Mouse (Mus musculus): ENCODE results near the gene Hist1h2bg. TPM values are rescaled to one million over a fixed set of nuclear protein-coding genes. Genes with fewer than 3 reads are reported as not detected.
"Not testable (repeated sequence)": the region's sequence is repeated elsewhere in the genome, so short reads cannot be mapped to it uniquely, and the experiment has no call there.

Hist1h2bg gene
- polyA plus RNA-seq, 1 experiment from 2014 or later = 9.1 TPM

DNA sequence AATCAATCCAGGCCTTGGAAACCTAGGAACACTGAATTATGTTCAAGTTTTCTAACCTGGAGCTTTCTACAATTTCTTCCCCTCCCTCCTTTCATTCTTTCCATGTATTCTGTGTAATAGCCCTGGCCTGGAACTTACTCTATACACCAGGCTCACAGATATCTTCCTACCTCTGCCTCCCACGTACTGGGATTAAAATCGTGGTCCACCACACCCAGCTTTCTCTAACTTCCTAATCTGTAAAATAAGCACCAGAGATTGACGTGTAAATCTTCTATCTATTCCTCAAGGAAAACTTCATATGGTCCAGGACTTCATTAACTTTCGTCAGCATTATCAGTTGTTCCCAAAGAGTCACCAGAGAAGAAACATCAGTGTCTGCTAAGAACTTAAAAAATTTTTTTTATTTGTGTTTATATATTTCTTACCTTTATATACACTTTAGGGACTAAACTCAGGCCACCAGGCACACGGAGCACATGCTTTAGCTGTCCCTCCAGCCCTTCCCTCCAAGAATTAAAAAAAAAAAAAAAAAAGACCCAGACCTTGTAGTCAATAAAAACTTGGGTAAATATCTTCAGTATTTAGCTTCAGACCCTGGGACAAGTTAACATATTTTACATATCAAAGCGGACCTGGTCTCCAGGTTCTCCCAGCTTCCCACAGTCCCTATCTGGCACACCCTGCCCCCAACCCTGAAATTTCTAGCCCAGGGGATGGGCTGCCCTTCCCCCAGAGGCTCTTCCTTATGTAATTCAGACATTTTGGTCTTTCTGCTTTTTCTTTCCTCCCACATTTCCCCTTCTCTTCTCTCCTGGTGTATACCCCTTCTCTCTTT, 11.2 kb downstream of the Hist1h2bg start:
- H3K4me1 ChIP-seq (ENCODE audit: insufficient read depth, low read length) = peaks cover 35% of the 10 kb centered on the region
- WGBS = 6% methylated on average over 6 of the region's 6 CpGs
- no peaks in the 10 kb centered on the region for H3K27me3 ChIP-seq (ENCODE audit: insufficient read depth, low read length)
- peak overlapping the region; percentile 71 for H3K4me2 ChIP-seq (replicated peaks; ENCODE audit: low read depth, low read length)
- no peaks in the 10 kb centered on the region for H3K36me3 ChIP-seq (ENCODE audit: insufficient read depth, low read length)
- peak overlapping the region; percentile 92 for H3K27ac ChIP-seq (ENCODE audit: low read length)
- peak overlapping the region; percentile 79 for H3K9ac ChIP-seq (replicated peaks; ENCODE audit: low read length)
- peak overlapping the region; percentile 65 for H3K4me3 ChIP-seq (ENCODE audit: low read length)
- no peak for ATAC-seq (ENCODE audit: low FRiP score, low TSS enrichment)
- no peaks in the 10 kb centered on the region for H3K9me3 ChIP-seq (ENCODE audit: low read length)

DNA sequence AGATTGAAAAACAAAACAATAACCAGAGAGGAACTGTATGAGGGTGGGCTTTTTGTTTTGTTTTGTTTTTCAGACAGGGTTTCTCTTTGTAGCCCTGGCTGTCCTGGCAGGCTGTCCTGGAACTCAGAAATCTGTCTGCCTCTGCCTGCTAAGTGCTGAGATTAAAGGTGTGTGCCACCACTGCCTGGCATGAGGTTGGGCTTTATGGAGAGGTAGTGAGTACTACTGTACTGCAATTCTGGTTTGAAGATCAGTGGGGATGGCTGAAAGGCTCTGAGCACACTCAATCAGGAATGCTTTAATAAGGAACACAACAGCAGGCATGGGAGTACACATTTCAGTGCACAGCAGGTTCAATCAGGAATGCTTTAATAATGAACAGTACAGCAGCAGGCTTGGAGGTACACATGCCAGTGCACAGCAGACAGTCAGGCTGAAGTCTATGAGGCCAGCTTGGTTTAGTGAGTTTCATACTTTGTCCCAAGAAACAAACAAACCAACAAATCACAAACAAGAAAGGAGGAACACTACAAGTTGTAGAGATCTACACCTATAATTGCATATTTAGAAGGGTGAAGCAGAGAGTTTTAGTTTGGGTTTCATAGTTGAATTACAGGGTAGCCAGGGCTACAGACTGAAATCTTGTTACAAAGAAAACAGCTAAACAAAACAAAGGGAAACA, 12.3 kb downstream of the Hist1h2bg start:
- Histone ChIP-seq H3K4me3 (ENCODE audit: low read length) (no peak overlapping the region), H3K9ac (replicated peaks; ENCODE audit: low read length) (peak overlapping the region; percentile 7; the same call in 1 of the 2 replicates), H3K9me3 (ENCODE audit: low read length) (no peaks in the 10 kb centered on the region), H3K4me2 (replicated peaks; ENCODE audit: low read depth, low read length) (peak overlapping the region; percentile 7; the same call in 1 of the 2 replicates), H3K27me3 (ENCODE audit: insufficient read depth, low read length) (no peaks in the 10 kb centered on the region), H3K27ac (ENCODE audit: low read length) (peak overlapping the region; percentile 92), H3K4me1 (ENCODE audit: insufficient read depth, low read length) (peaks cover 35% of the 10 kb centered on the region), H3K36me3 (ENCODE audit: insufficient read depth, low read length) (no peaks in the 10 kb centered on the region)
- no peak for ATAC-seq (ENCODE audit: low FRiP score, low TSS enrichment)

DNA sequence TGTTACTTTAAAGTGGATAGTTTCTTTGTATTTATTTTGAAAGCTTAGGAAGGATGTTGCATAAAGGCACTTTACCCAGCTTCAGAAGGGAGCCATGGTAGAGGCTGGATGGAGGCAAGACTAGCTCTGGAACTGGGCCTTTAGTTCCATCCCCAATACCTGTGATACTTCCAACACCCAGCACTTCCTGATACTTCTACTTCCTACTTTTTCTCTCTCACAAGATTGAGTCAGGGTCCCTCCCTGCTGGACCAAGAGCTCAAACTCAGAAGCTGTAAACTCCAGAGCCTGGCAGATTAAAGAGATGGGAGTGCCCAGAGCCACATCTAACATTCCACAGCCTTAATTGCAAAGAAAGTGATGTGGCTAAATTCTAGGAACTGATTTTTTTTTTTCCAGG, 13.1 kb downstream of the Hist1h2bg start:
- Histone ChIP-seq H3K4me2 (replicated peaks; ENCODE audit: low read depth, low read length) (peak overlapping the region; percentile 83), H3K9me3 (ENCODE audit: low read length) (no peaks in the 10 kb centered on the region), H3K4me3 (ENCODE audit: low read length) (peak overlapping the region; percentile 46), H3K4me1 (ENCODE audit: insufficient read depth, low read length) (peaks cover 35% of the 10 kb centered on the region), H3K36me3 (ENCODE audit: insufficient read depth, low read length) (no peaks in the 10 kb centered on the region), H3K27ac (ENCODE audit: low read length) (peak overlapping the region; percentile 95), H3K27me3 (ENCODE audit: insufficient read depth, low read length) (no peaks in the 10 kb centered on the region), H3K9ac (replicated peaks; ENCODE audit: low read length) (peak overlapping the region; percentile 88)
- no peak for ATAC-seq (ENCODE audit: low FRiP score, low TSS enrichment)

DNA sequence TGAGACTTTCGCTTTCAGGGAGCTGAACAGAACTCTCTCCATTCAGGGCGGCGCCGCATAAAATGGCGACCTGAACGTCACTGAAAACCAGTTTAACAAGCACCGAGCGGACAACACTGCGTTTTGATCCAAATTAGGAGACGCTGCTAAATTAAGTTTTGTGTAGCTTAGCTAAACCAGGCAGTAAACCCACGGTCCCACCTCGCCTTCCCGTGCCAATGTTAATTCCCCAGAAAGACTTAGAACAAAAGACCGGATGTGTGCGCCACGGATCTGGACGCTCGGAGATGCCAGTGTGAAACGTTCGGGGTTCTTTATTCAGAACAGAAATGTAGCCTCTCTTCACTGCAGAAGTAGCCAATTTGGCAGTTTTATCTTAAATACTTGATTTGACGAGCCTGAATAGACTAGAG, 13.8 kb downstream of the Hist1h2bg start:
- Histone ChIP-seq H3K36me3 (ENCODE audit: insufficient read depth, low read length) (no peaks in the 10 kb centered on the region), H3K9me3 (ENCODE audit: low read length) (no peaks in the 10 kb centered on the region), H3K4me1 (ENCODE audit: insufficient read depth, low read length) (peaks cover 35% of the 10 kb centered on the region), H3K27me3 (ENCODE audit: insufficient read depth, low read length) (no peaks in the 10 kb centered on the region), H3K4me2 (replicated peaks; ENCODE audit: low read depth, low read length) (peak overlapping the region; percentile 83), H3K27ac (ENCODE audit: low read length) (peak overlapping the region; percentile 95), H3K4me3 (ENCODE audit: low read length) (peak overlapping the region; percentile 46), H3K9ac (replicated peaks; ENCODE audit: low read length) (peak overlapping the region; percentile 88)
- no peak for ATAC-seq (ENCODE audit: low FRiP score, low TSS enrichment)
- under 1% methylated on average over 21 of the region's 21 CpGs for WGBS

DNA sequence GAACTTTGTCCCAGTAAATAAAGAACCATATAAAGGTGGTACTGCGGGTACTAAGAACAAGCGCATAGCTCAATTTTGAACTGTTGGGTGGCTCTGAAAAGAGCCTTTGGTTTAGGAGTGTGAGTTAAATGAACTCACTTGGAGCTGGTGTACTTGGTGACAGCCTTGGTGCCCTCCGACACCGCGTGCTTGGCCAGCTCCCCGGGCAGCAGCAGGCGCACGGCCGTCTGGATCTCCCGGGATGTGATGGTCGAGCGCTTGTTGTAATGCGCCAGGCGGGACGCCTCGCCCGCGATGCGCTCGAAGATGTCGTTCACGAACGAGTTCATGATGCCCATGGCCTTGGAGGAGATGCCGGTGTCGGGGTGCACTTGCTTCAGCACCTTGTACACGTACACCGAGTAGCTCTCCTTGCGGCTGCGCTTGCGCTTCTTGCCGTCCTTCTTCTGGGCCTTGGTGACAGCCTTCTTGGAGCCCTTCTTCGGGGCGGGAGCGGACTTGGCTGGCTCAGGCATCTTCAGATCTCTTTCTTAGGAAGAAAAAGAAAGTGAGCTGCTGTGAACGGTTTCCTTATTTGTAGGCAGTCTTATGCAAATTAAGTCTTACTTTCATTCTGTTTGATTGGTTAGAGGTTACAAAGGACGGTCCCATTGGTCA, 14.4 kb downstream of the Hist1h2bg start:
- not testable (repeated sequence) for H3K9me3 ChIP-seq (ENCODE audit: low read length); H3K36me3 ChIP-seq (ENCODE audit: insufficient read depth, low read length); H3K27me3 ChIP-seq (ENCODE audit: insufficient read depth, low read length)
- Histone ChIP-seq H3K4me1 (ENCODE audit: insufficient read depth, low read length) (peaks cover 35% of the 10 kb centered on the region), H3K4me2 (replicated peaks; ENCODE audit: low read depth, low read length) (peak overlapping the region; percentile 83), H3K9ac (replicated peaks; ENCODE audit: low read length) (peak overlapping the region; percentile 88), H3K4me3 (ENCODE audit: low read length) (peak overlapping the region; percentile 46), H3K27ac (ENCODE audit: low read length) (peak overlapping the region; percentile 95)
- ATAC-seq (ENCODE audit: low FRiP score, low TSS enrichment) = peak; percentile 90
- 1% methylated on average over 22 of the region's 36 CpGs for WGBS

DNA sequence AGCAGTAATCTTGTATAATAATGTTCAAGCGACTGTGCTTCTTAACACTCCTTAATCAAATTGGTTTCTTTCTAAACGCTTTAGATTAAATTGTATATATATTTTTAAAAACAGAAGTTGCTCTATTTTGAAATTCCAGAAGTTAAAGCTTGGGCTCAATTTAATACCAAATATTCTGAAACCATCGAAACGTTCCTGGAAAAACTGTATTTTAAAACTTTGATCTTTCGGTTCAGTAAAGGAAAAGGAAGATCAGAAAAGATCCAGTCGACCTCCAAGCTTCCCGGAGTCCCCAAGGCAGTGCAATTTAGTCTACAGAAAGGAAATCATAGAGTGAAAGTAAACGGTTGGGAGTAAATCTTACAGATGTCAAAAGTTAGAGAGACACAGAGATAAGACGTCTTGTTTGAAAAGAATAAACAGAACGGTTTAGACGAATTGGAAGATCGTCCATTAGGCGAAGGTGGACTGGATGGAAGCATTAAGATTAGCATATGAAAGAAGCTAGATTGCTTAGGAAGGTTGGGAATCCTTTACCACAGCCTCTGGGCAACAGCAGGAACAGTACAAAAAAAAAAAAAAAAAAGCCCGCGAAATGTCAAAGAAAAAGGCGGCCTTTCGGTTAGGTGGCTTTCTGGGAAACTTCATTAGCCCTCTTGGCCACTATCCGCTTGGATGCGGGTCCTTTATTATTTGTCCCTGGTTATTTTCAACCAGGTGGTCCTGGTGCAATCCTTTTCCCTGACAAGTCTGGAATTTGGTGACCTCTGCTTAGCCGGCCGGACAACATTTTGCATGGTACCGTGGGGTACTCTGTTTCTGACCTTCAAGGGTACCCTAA, 15.1 kb downstream of the Hist1h2bg start:
- Histone ChIP-seq H3K27ac (ENCODE audit: low read length) (peak overlapping the region; percentile 99), H3K4me2 (replicated peaks; ENCODE audit: low read depth, low read length) (peak overlapping the region; percentile 83), H3K27me3 (ENCODE audit: insufficient read depth, low read length) (no peaks in the 10 kb centered on the region), H3K9me3 (ENCODE audit: low read length) (no peaks in the 10 kb centered on the region), H3K4me1 (ENCODE audit: insufficient read depth, low read length) (peaks cover 35% of the 10 kb centered on the region), H3K4me3 (ENCODE audit: low read length) (peak overlapping the region; percentile 41), H3K9ac (replicated peaks; ENCODE audit: low read length) (peak overlapping the region; percentile 71), H3K36me3 (ENCODE audit: insufficient read depth, low read length) (no peaks in the 10 kb centered on the region)
- ATAC-seq (ENCODE audit: low FRiP score, low TSS enrichment) = no peak
- WGBS = 1% methylated on average over 21 of the region's 22 CpGs

DNA sequence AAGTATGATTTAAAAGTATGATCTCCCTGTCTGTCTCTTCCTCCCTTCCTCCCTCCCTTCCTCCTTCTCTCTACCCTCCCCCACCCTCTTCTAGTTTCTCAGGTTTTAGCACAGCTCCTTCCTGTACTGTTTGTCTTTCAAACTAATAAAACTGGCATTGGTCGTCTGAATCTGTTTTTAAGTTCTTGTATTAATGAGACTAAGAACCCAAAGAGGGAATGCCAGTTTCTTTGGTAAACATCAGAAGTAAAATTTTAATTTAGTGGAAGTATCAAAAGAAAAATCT, 15.7 kb downstream of the Hist1h2bg start:
- 2% methylated on average over 1 of the region's 1 CpGs for WGBS
- Histone ChIP-seq H3K4me3 (ENCODE audit: low read length) (peak overlapping the region; percentile 41), H3K4me2 (replicated peaks; ENCODE audit: low read depth, low read length) (peak overlapping the region; percentile 83), H3K27ac (ENCODE audit: low read length) (peak overlapping the region; percentile 99), H3K4me1 (ENCODE audit: insufficient read depth, low read length) (peaks cover 33% of the 10 kb centered on the region), H3K9me3 (ENCODE audit: low read length) (no peaks in the 10 kb centered on the region), H3K9ac (replicated peaks; ENCODE audit: low read length) (peak overlapping the region; percentile 71), H3K36me3 (ENCODE audit: insufficient read depth, low read length) (no peaks in the 10 kb centered on the region), H3K27me3 (ENCODE audit: insufficient read depth, low read length) (no peaks in the 10 kb centered on the region)
- no peak for ATAC-seq (ENCODE audit: low FRiP score, low TSS enrichment)

DNA sequence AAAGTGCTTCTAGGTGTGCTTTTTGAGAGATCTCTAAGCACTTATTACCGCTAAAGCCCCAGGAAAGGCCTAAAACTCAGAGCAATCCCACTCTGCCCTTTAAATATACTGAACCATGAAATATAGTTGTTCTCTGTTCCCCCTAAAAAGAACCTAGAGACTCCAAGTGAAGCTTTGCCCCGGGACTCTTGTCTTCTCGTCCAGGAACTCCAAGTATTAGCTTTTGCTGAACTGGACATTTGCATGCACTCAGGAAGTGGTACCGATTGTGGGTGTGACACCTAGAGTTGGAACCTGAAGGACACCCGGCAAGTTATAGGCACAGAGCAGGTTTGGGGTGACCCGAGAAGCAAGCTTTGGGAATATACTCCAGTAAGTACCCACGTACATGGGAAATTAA, 20.0 kb downstream of the Hist1h2bg start:
- Histone ChIP-seq H3K36me3 (ENCODE audit: insufficient read depth, low read length) (no peaks in the 10 kb centered on the region), H3K27me3 (ENCODE audit: insufficient read depth, low read length) (no peaks in the 10 kb centered on the region), H3K4me3 (ENCODE audit: low read length) (no peak overlapping the region), H3K4me1 (ENCODE audit: insufficient read depth, low read length) (peaks cover 22% of the 10 kb centered on the region), H3K27ac (ENCODE audit: low read length) (no peak overlapping the region), H3K9ac (replicated peaks; ENCODE audit: low read length) (no peak overlapping the region), H3K9me3 (ENCODE audit: low read length) (no peaks in the 10 kb centered on the region), H3K4me2 (replicated peaks; ENCODE audit: low read depth, low read length) (no peak overlapping the region)
- ATAC-seq (ENCODE audit: low FRiP score, low TSS enrichment) = no peak
- 95% methylated on average over 7 of the region's 7 CpGs for WGBS

DNA sequence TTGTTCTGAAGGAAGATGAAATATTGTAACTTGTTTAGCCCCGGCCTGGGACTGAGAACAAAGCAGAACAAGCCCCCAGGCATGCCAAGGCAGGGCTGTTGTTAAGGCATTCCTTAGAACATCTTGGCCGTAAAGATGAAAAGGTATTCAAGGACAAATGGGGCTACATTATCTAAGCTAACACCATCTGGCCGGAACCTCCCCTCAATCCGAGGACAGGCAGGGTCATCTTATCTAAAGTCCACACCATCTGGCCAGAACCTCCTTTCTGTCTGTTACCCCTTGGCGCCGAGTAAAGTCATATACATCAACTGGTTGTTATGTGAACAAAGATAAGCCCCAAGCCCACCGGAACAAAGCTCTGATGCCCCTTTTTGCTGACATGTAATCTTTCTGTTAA, 20.7 kb downstream of the Hist1h2bg start:
- not testable (repeated sequence) for H3K27me3 ChIP-seq (ENCODE audit: insufficient read depth, low read length); H3K9me3 ChIP-seq (ENCODE audit: low read length); H3K4me2 ChIP-seq (replicated peaks; ENCODE audit: low read depth, low read length); H3K9ac ChIP-seq (replicated peaks; ENCODE audit: low read length); ATAC-seq (ENCODE audit: low FRiP score, low TSS enrichment); H3K27ac ChIP-seq (ENCODE audit: low read length); H3K36me3 ChIP-seq (ENCODE audit: insufficient read depth, low read length); H3K4me3 ChIP-seq (ENCODE audit: low read length)
- WGBS = 73% methylated on average over 7 of the region's 7 CpGs
- peaks cover 17% of the 10 kb centered on the region for H3K4me1 ChIP-seq (ENCODE audit: insufficient read depth, low read length)
